Mouse (Mus musculus) kidney, adult 8-10 months (tissue): ENCODE results near the gene Tfe3.
A peak's percentile ranks its signal among the peaks of the same experiment; 100 is the strongest.
"Not testable (repeated sequence)": the region's sequence is repeated elsewhere in the genome, so short reads cannot be mapped to it uniquely, and the experiment has no call there.

Experiments used
- DNase-seq, 2 experiments: peaks; one replicate each; pipeline ENCODE4 v3.0.0; 2022

Tfe3 gene

DNA sequence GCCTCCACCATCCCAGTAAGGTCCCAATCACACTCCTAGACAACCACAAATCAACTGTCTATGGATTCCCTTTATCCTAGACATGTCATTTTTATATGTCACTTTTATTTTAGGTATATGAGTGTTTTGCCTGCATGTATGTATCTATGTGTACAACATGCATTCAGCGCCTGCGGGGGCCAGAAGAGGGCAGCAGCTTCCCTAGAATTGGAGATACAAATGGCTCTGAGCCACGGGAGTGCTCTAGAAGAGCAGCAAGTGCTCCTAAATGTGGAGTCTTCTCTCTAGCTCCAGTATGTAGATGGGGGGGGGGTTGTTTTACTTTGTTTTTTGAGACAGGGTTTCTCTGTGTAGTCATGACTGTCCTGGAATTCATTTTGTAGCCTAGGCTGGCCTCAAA lies 8.7 kb upstream of the Tfe3 start:
- DNase-seq, result peak in 1 of 2 experiments; percentile 25

DNA sequence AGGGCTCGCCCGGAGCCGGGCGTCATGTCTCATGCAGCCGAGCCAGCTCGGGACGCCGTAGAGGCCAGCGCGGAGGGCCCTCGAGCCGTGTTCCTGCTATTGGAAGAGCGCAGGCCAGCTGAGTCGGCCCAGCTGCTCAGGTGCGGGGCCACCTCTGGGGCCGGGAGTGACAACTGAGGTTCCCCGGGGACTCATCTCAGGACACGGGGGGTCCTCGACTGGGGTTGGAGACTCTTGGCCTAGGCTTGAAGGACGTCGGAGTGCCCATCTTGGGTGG lies 499 bp downstream of the Tfe3 start:
- DNase-seq, result no peak

- DNase-seq, result peak; percentile 11 to 18
These were observed 1.5 kb downstream of the Tfe3 start for GRCm38 (mm10) chrX:7763631-7764393.

- no peak for DNase-seq
These were observed 2.4 kb downstream of the Tfe3 start for GRCm38 (mm10) chrX:7764657-7765280.

DNA sequence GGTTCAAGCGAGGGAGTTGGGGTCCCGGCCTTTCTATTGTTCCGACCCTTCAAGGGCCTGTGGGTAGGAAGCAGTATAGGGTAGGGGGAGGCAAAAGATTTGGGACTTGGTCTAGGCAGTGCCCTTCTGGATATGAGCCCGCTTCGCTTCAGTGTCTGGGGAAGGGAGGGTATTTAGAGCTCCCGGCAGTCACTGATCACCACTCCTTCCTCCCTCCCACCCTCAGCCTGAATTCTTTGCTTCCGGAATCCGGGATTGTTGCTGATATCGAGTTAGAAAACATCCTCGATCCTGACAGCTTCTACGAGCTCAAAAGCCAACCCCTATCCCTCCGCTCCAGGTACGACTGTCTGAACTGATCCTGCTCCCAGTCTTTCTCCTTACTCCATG lies 2.9 kb downstream of the Tfe3 start:
- DNase-seq, result no peak

- peak in 1 of 2 experiments; percentile 33 for DNase-seq
These were observed 3.4 kb downstream of the Tfe3 start for GRCm38 (mm10) chrX:7765764-7766163.

DNA sequence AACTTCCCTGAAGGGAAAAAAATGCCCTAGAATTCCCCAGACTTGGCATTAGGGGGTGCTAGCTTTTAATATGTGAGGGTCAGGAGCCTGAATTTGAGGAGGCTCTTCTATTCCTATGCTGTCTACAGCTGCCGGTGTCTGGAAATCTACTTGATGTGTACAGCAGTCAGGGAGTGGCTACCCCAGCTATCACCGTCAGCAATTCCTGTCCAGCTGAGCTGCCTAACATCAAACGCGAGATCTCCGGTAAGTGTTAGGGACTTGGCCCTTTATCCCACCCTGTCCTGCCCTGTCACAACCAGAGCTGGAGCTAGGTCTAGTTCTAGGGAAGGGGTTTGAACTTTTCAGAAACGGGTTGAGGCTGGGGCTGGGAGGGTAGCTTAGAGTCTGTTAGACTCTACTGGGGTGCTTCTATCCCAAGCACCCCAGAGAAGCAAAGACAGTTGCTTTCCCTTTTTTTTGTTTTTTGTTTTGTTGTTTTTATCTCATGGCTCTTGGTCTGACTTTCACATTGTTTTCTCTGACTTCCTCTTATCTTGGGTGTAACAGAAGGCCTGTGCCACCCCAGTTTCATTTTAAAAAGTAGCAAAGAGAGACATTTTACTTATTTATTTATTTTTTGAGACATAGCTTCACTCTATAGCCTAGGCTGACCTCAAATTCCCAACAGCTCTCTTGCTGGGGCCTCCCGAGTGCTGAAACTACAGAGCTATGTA lies 7.1 kb downstream of the Tfe3 start:
- DNase-seq, result no peak

DNA sequence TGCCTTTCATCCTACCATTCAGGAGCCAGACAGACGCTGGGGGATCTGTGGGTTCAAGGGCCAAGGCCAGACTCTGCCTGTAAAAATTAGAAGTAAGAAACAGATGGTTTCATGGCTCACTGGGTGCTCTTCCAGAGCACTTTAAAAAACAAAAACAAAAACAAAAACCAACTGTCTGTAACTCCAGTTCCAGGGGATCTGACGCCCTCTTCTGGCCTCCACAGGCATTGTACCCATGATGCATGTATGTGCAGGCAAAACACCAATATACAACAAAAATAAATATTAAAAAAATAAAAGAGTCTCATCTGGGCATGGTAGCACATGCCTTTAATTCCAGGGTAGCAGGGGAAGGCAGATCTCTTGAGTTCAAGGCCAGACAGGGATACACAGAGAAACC lies 10.4 kb downstream of the Tfe3 start:
- DNase-seq, result no peak

DNA sequence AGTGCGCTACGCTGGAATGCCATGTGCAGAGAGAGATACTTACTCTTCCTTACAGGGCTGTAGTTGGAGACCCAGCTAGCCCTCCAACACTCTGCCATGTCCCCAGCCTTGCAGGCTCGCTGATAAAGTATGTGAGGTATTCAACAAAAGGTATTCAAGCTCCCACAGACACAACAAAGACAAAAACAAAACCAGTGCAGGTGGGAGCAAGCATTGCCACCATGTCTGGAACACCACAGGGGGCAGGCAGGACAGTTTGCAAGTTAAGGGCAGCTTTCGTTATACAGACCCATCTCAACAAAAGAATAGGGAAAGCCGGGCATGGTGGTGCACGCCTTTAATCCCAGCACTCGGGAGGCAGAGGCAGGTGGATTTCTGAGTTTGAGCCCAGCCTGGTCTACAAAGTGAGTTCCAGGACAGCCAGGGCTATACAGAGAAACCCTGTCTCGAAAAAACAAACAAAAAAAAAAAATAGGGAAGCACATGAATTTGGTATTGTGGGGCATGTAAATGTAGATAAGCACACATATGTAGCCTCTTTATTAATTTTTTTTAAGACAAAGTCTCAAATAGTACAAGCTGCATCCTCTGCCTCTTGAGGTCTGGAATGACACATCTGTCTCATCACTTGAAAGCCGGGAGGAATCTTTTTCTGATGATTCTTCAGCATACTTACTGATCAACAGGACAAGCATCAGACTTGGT lies 13.3 kb downstream of the Tfe3 start:
- DNase-seq, result no peak

DNA sequence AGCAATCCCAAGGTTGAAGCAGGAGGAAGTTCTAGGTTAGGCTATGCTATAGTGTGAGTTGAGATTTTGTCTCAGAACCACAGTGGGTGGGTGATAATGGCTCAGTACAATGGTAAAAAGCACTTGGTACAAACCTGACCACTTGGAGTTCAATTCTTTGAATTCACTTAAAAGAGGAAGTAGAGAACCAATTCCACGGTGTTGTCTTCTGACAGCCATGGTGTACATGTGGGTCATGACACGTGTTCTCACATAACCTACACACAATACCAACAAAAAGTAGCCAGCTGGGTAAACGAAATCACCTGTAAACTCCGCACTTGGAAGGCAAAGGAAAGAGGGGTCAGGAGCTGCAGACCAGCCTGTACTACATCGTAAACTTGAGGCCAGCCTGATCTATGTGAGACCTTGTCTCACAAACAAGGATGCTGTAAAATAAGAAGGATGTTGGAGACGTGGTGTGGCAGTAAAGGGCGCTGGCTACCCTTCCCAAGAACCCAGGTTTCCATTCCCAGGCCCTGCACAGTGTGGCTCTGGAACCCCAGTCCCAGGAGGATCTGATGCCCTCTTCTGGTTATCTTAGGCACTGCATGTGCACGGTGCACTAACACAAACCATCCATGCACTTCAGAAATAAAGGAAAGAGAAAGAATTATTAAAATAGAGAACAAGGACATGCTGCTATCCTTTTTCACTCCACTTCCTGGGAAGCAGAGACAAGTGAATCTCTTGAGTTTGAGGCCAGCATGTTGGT lies 14.1 kb downstream of the Tfe3 start:
- DNase-seq, result peak in 1 of 2 experiments; percentile 55

DNA sequence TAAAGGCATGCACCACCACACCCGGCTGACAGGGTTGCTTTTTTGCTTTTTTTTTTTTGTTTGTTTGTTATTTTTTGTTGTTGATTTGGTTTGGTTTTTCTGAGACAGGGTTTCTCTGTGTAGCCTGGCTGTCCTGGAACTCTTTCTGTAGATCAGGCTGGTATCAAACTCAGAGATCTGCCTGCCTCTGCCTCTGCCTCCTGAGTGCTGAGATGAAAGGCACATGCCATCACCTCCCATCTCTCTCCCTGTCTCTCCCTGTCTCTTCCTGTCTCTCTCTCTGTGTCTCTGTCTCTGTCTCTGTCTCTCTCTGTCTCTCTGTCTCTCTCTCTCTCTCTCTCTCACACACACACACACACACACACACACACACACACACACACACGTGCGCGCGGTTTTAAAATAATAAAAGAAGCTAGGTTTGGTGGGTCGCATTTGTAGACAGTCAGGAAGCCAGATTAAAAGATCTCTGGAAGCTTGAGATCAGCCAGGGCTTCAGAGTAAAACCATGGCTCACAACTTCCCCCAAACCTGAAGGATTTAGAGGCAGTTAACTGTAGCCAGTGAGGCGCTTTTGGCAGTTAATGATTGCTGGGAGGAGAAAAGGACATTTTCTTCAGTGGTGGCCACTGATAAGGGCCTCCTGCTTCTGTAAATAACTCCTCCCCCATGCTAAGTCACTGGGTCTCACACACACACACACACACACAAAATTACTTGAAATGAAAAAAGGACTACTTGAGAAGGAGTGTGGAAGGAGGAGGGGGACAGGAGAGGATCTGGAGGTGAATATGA lies 16.3 kb downstream of the Tfe3 start:
- no peak for DNase-seq

GRCm38 (mm10) chrX:7779294-7779693 lies 16.9 kb downstream of the Tfe3 start:
- DNase-seq, result no peak

DNA sequence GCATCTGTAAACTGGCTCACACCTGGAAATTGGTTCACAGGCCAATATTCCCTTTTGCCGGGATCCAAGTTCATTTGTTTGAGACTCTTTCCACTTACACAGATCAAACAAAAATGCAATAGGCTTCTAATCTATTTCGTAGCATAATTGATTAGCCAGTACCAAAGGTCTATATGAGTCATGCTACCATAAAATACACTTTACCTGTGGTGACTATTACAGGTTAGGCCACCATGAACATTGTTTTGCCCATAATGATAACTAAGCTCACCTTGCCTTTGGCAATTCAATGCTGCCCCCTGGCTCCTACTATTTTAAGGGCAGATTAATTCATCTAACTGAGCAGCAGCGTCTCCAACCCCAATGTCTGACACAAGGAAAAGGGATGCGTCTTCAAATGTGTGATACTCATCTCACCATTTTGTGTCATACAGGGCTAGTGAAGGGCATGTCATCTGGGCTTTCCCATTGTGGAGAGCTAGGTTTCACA lies 20.3 kb downstream of the Tfe3 start:
- DNase-seq, result no peak

DNA sequence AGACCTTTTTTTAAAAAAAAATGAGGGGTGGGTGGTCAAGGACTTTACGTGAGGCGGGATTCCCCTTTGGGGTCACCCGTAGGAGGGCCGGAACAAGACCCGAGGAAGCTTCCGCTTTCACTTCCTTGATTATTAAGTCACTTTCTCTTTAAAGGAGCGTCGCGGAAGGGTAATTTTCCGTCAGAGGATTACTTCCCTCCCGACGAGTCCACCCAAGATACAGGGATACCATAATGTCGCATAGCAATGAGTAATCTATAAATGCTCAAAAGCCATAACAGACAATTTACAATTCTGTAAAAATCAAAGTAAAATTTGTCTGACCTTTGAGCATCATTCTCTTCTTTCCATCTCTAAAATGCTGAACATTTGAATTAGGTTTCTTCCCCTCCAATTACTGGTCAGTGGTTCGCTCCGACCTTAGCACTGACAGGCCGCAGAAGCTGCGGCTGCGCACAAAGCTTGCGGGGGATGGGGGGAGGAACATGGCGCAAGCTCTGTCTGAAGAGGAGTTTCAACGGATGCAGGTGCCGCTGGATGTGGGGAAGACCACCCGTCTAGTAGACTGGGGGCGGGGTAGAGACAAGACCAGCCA lies 27.3 kb downstream of the Tfe3 start, which contains the start of gene Gripap1:
Gripap1 (plus strand) TSS at position 224 of the 595 bp plus-strand sequence.
- DNase-seq, result peak; percentile 67 to 77

DNA sequence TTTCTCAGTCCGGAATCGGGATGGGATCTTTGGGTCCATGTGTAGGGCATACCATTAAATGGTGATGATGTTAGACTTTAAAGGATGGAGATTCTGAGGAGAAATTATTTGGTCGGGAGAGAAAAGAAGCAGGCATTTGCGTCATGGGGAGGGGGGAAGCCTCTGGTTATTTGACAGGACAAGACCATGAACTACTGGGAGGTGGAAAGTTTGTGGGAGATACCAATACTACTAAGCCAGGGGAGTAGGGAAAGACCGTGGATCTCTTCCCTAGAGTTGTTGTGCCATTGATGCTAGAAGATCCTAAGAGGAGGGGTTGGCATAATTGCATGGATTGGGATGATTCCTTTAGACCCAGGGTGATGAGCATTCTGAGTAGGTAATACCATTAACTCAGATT lies 27.9 kb downstream of the Tfe3 start:
- DNase-seq, result no peak

DNA sequence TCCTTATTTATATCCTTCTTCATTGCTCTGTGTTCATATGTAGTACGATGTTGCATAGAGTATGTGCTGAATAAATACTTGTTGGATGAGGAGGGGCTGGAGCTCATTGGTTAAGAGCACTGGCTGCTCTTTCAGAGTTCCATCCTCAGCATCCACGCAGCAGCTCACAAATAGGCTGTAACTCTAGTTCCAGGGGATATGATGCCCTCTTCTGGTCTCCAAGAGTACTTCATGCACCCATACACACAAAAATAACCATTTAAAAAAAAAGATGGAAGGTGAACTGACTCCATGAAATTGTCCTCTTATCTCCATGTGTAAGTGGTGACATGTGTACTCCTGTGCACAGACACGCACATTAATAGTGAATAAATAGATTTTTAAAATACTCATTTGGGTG lies 31.0 kb downstream of the Tfe3 start:
- DNase-seq, result no peak

GRCm38 (mm10) chrX:7795016-7795415 lies 32.7 kb downstream of the Tfe3 start:
- DNase-seq, result peak in 1 of 2 experiments; percentile 21

DNA sequence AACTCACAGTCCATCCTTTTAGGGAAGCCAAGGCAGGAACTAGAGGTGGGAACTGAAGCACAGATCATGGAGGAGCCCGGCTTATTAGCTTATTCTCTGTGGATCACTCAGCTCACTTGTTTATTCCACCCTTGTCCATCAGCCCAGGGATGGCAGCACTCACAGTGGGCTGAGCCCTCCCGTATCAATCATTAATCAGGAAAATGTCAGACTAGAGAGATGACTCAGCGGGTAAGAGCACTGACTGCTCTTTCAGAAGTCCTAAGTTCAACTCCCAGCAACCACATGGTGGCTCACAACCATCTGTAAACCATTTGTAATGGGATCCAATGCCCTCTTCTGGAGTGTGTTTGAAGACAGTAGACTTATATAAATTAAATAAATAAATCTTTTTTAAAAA lies 35.0 kb downstream of the Tfe3 start:
- DNase-seq, result peak; percentile 51 to 70

- DNase-seq, result not testable (repeated sequence)
These were observed 39.8 kb downstream of the Tfe3 start for GRCm38 (mm10) chrX:7802157-7802556.

DNA sequence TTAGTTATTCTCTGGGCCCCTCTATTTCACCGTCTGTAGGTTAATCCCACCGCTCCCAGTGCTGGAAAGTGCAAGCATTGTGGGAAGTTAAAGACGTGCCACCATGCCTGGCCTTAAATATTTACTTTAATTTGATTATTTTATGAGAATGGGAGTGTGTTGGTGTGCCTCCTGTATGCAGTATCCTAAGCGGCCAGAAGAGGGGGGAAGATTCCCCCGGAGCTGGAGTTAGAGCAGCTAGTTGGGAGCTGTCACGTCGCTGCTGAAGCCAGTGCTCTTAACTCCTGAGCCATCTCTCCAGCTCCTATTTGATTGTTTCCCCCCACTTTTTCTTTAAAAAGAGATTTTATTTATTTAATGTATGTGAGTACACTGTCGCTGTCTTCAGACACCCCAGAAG lies 52.7 kb downstream of the Tfe3 start:
- peak in 1 of 2 experiments; percentile 12 for DNase-seq
